Mouse (Mus musculus): Measurements from ENCODE around the gene Fam78a.

Fam78a gene

GRCm38 (mm10) chr2:32066005-32066404, 18.7 kb downstream of the Fam78a start:
- DNase-seq (ENCODE audit: low spot score): no peak

GRCm38 (mm10) chr2:32065371-32065791, 19.3 kb downstream of the Fam78a start:
- DNase-seq (ENCODE audit: low spot score): no peak

GRCm38 (mm10) chr2:32064913-32065312, 19.7 kb downstream of the Fam78a start:
- no peak for DNase-seq (ENCODE audit: low spot score)

GRCm38 (mm10) chr2:32063451-32064151, 21.1 kb downstream of the Fam78a start:
- DNase-seq (ENCODE audit: low spot score): no peak

GRCm38 (mm10) chr2:32062626-32063410, 21.8 kb downstream of the Fam78a start:
- DNase-seq (ENCODE audit: low spot score): no peak

- DNase-seq (ENCODE audit: low spot score): no peak
Observed at GRCm38 (mm10) chr2:32061722-32062505, 22.7 kb downstream of the Fam78a start.

- no peak for DNase-seq (ENCODE audit: low spot score)
Observed at GRCm38 (mm10) chr2:32061189-32061588, 23.5 kb downstream of the Fam78a start.

GRCm38 (mm10) chr2:32060228-32060805, 24.3 kb downstream of the Fam78a start:
- DNase-seq (ENCODE audit: low spot score): no peak

- no peak for DNase-seq (ENCODE audit: low spot score)
Observed at GRCm38 (mm10) chr2:32059613-32060012, 25.0 kb downstream of the Fam78a start.

GRCm38 (mm10) chr2:32058716-32059115, 25.9 kb downstream of the Fam78a start:
- no peak for DNase-seq (ENCODE audit: low spot score)

- no peak for DNase-seq (ENCODE audit: low spot score)
Observed at GRCm38 (mm10) chr2:32058241-32058640, 26.4 kb downstream of the Fam78a start.

- no peak for DNase-seq (ENCODE audit: low spot score)
Observed at GRCm38 (mm10) chr2:32057794-32058193, 26.9 kb downstream of the Fam78a start.

GRCm38 (mm10) chr2:32057360-32057759, 27.3 kb downstream of the Fam78a start:
- DNase-seq (ENCODE audit: low spot score): no peak

- DNase-seq (ENCODE audit: low spot score): no peak
Observed at GRCm38 (mm10) chr2:32056524-32056923, 28.1 kb downstream of the Fam78a start.

GRCm38 (mm10) chr2:32055357-32055965, 29.2 kb downstream of the Fam78a start:
- DNase-seq (ENCODE audit: low spot score): no peak

- DNase-seq (ENCODE audit: low spot score): no peak
Observed at GRCm38 (mm10) chr2:32052418-32052817, 32.2 kb downstream of the Fam78a start.

- DNase-seq (ENCODE audit: low spot score): no peak
Observed at GRCm38 (mm10) chr2:32051791-32052190, 32.9 kb downstream of the Fam78a start.

GRCm38 (mm10) chr2:32047323-32047722, 37.3 kb downstream of the Fam78a start:
- DNase-seq (ENCODE audit: low spot score): no peak

- DNase-seq (ENCODE audit: low spot score): no peak
Observed at GRCm38 (mm10) chr2:32046009-32046408, 38.6 kb downstream of the Fam78a start.

GRCm38 (mm10) chr2:32045375-32045774, 39.3 kb downstream of the Fam78a start:
- no peak for DNase-seq (ENCODE audit: low spot score)

- DNase-seq (ENCODE audit: low spot score): no peak
Observed at GRCm38 (mm10) chr2:32043836-32044235, 40.8 kb downstream of the Fam78a start.

- DNase-seq (ENCODE audit: low spot score): no peak
Observed at GRCm38 (mm10) chr2:32041087-32041486, 43.6 kb downstream of the Fam78a start.
